Mouse (Mus musculus) limb, embryonic 14.5 days (tissue): ENCODE data around the gene Cmah. TPM values are rescaled to one million over a fixed set of nuclear protein-coding genes. Genes with fewer than 3 reads are reported as not detected.
A peak's percentile ranks its signal among the peaks of the same experiment; 100 is the strongest.
"Not testable (repeated sequence)": the region's sequence is repeated elsewhere in the genome, so short reads cannot be mapped to it uniquely, and the experiment has no call there.

Experiments
- ATAC-seq: fragments of 200-750 bp; cut with Nextera tagmentation; 2 replicates; pipeline ENCODE4 v1.8.0; 2017; ENCODE audit warnings: low read depth, moderate number of reproducible peaks, moderate TSS enrichment; ENCODE audit not compliant: low FRiP score
- DNase-seq: peaks from one replicate; pipeline ENCODE4 v3.0.0-alpha.2; 2015; ENCODE audit warnings: low spot score
- H3K27ac ChIP-seq: fragments of 300-500 bp; sonication (generic); replicated peaks from 2 replicates; pipeline ENCODE4 v1.5.1; 2014; ENCODE audit warnings: low read depth, mild to moderate bottlenecking, low read length, moderate library complexity, mixed read lengths
- H3K27me3 ChIP-seq: fragments of 300-500 bp; sonication (generic); 2 replicates; pipeline ENCODE4 v1.6.1; 2014; ENCODE audit warnings: low read length, mixed read lengths; ENCODE audit not compliant: control insufficient read depth, insufficient read depth
- H3K36me3 ChIP-seq: fragments of 300-500 bp; sonication (generic); 2 replicates; pipeline ENCODE4 v1.6.1; 2014; ENCODE audit warnings: mild to moderate bottlenecking, low read length, moderate library complexity, mixed read lengths; ENCODE audit not compliant: control insufficient read depth, insufficient read depth
- H3K4me1 ChIP-seq: fragments of 300-500 bp; sonication (generic); 2 replicates; pipeline ENCODE4 v1.6.1; 2014; ENCODE audit warnings: antibody characterized with exemption, low read length, mixed read lengths; ENCODE audit not compliant: control insufficient read depth, insufficient read depth
- H3K4me2 ChIP-seq: fragments of 300-500 bp; sonication (generic); replicated peaks from 2 replicates; pipeline ENCODE4 v1.6.1; 2014; ENCODE audit warnings: low read depth, mild to moderate bottlenecking, low read length, moderate library complexity; ENCODE audit not compliant: severe bottlenecking
- H3K4me3 ChIP-seq: fragments of 300-500 bp; sonication (generic); replicated peaks from 2 replicates; pipeline ENCODE4 v1.5.1; 2014; ENCODE audit warnings: low read length
- H3K9ac ChIP-seq: fragments of 300-500 bp; sonication (generic); 2 replicates; pipeline ENCODE4 v1.6.1; 2014; ENCODE audit warnings: mild to moderate bottlenecking, low read depth, low read length, moderate library complexity; ENCODE audit not compliant: severe bottlenecking
- H3K9me3 ChIP-seq: fragments of 300-500 bp; sonication (generic); 2 replicates; pipeline ENCODE4 v1.6.1; 2016; ENCODE audit warnings: low read length; ENCODE audit not compliant: control insufficient read depth
- POLR2A ChIP-seq: fragments of 200-500 bp; IDR thresholded peaks from 2 replicates; pipeline ENCODE4 v1.8.0; 2012; ENCODE audit warnings: inconsistent platforms, mild to moderate bottlenecking, moderate library complexity, borderline replicate concordance; ENCODE audit not compliant: insufficient read depth, insufficient read length; ENCODE audit errors: extremely low read depth
- WGBS: fragments of 180-500 bp; shearing (Covaris S2); extraction: QIAGEN DNeasy Blood & Tissue Kit; methylation state at CpG from one replicate; pipeline ENCODE4 v1.1.7; 2014; 5-methylcytosine and 5-hydroxymethylcytosine counted together
- polyA plus RNA-seq, 2 experiments: library from polyadenylated mRNA; depleted of rRNA in 1 of 2; stranded (reverse) in 1 of 2; unstranded in 1 of 2; fragments of >200 nt; fragmentation: Nextera tagmentation in 1 of 2; extraction: Ambion mirVana in 1 of 2; gene quantifications; 2 replicates each; pipeline versions ENCODE4 v1.2.1 to v1.2.3; 2012 to 2014

Cmah gene
- polyA plus RNA-seq, 2 experiments: 0.30 to 0.48 TPM

GRCm38 (mm10) chr13:24393055-24393454 lies 65.9 kb downstream of the Cmah start:
- TF ChIP-seq POLR2A: no peak
- Histone ChIP-seq H3K36me3 (no peaks in the 10 kb centered on the region), H3K9ac (no peak overlapping the region), H3K27ac (no peak overlapping the region), H3K4me1 (peaks cover 8% of the 10 kb centered on the region), H3K4me2 (no peak overlapping the region), H3K27me3 (no peaks in the 10 kb centered on the region), H3K9me3 (no peaks in the 10 kb centered on the region), H3K4me3 (no peak overlapping the region)
- no peak for ATAC-seq
- DNase-seq: no peak
- WGBS: 16% methylated on average over 4 of the region's 4 CpGs

GRCm38 (mm10) chr13:24395815-24396214 lies 68.6 kb downstream of the Cmah start:
- Histone ChIP-seq H3K27me3 (no peaks in the 10 kb centered on the region), H3K4me3 (no peak overlapping the region), H3K4me2 (no peak overlapping the region), H3K4me1 (peaks cover 8% of the 10 kb centered on the region), H3K27ac (no peak overlapping the region), H3K9me3 (no peaks in the 10 kb centered on the region), H3K36me3 (no peaks in the 10 kb centered on the region), H3K9ac (no peak overlapping the region)
- TF ChIP-seq POLR2A: no peak
- ATAC-seq: no peak
- WGBS: 88% methylated on average over 4 of the region's 4 CpGs
- no peak for DNase-seq

GRCm38 (mm10) chr13:24397181-24397580 lies 70.0 kb downstream of the Cmah start:
- WGBS: 88% methylated on average over 3 of the region's 3 CpGs
- no peak overlapping the region for H3K4me2 ChIP-seq
- DNase-seq (no peak), ATAC-seq (no peak)
- H3K36me3 ChIP-seq: no peaks in the 10 kb centered on the region
- H3K27ac ChIP-seq: no peak overlapping the region
- no peak overlapping the region for H3K9ac ChIP-seq
- no peak overlapping the region for H3K4me3 ChIP-seq
- H3K9me3 ChIP-seq: no peaks in the 10 kb centered on the region
- no peak for TF ChIP-seq POLR2A
- H3K27me3 ChIP-seq: no peaks in the 10 kb centered on the region
- peaks cover 8% of the 10 kb centered on the region for H3K4me1 ChIP-seq

GRCm38 (mm10) chr13:24398488-24398887 lies 71.3 kb downstream of the Cmah start:
- no peak overlapping the region for H3K27ac ChIP-seq
- H3K27me3 ChIP-seq: no peaks in the 10 kb centered on the region
- H3K4me3 ChIP-seq: no peak overlapping the region
- H3K36me3 ChIP-seq: no peaks in the 10 kb centered on the region
- 71% methylated on average over 3 of the region's 3 CpGs for WGBS
- no peak for DNase-seq
- no peaks in the 10 kb centered on the region for H3K4me1 ChIP-seq
- H3K4me2 ChIP-seq: no peak overlapping the region
- no peak overlapping the region for H3K9ac ChIP-seq
- no peak for ATAC-seq
- no peaks in the 10 kb centered on the region for H3K9me3 ChIP-seq
- TF ChIP-seq POLR2A: no peak

- H3K4me1 ChIP-seq, H3K9me3 ChIP-seq, H3K36me3 ChIP-seq, H3K4me3 ChIP-seq, H3K27me3 ChIP-seq, H3K27ac ChIP-seq, DNase-seq, H3K9ac ChIP-seq, ATAC-seq: not testable (repeated sequence)
- H3K4me2 ChIP-seq: peak overlapping the region; percentile 23; the same call in 1 of the 2 replicates
- 24% methylated on average over 11 of the region's 11 CpGs for WGBS
Observed at GRCm38 (mm10) chr13:24401821-24402220, 74.6 kb downstream of the Cmah start.

GRCm38 (mm10) chr13:24403054-24403453 lies 75.8 kb downstream of the Cmah start:
- Histone ChIP-seq H3K4me2 (no peak overlapping the region), H3K9me3 (no peaks in the 10 kb centered on the region), H3K4me1 (no peaks in the 10 kb centered on the region), H3K27ac (no peak overlapping the region), H3K27me3 (no peaks in the 10 kb centered on the region), H3K4me3 (no peak overlapping the region), H3K9ac (no peak overlapping the region), H3K36me3 (no peaks in the 10 kb centered on the region)
- TF ChIP-seq POLR2A: no peak
- DNase-seq: no peak
- ATAC-seq: no peak
